Mouse (Mus musculus) hindbrain, postnatal 0 days (tissue): ENCODE measurements around the gene Irf6. TPM values are rescaled to one million over a fixed set of nuclear protein-coding genes. Genes with fewer than 3 reads are reported as not detected.
A peak's percentile ranks its signal among the peaks of the same experiment; 100 is the strongest.

Experiments used
- ATAC-seq: fragments of 200-750 bp; cut with Nextera tagmentation; 2 replicates; pipeline ENCODE4 v1.8.0; 2017; ENCODE audit warnings: mild to moderate bottlenecking, moderate TSS enrichment, moderate library complexity
- DNase-seq: peaks from one replicate; pipeline ENCODE4 v3.0.0-alpha.2; 2015; ENCODE audit warnings: low spot score
- H3K27ac ChIP-seq: fragments of 300-500 bp; sonication (generic); 2 replicates; pipeline ENCODE4 v1.5.1; 2014; ENCODE audit warnings: mild to moderate bottlenecking
- H3K27me3 ChIP-seq: fragments of 300-500 bp; sonication (generic); 2 replicates; pipeline ENCODE4 v1.6.1; 2014; ENCODE audit warnings: low read length, mixed read lengths; ENCODE audit not compliant: insufficient read depth
- H3K36me3 ChIP-seq: fragments of 300-500 bp; sonication (generic); 2 replicates; pipeline ENCODE4 v1.6.1; 2014; ENCODE audit warnings: low read length, mixed read lengths; ENCODE audit not compliant: insufficient read depth
- H3K4me1 ChIP-seq: fragments of 300-500 bp; sonication (generic); 2 replicates; pipeline ENCODE4 v1.6.1; 2014; ENCODE audit warnings: antibody characterized with exemption, low read length, mixed read lengths; ENCODE audit not compliant: insufficient read depth
- H3K4me2 ChIP-seq: fragments of 300-500 bp; sonication (generic); 2 replicates; pipeline ENCODE4 v1.6.1; 2014; ENCODE audit warnings: low read depth, mild to moderate bottlenecking, low read length, moderate library complexity, mixed read lengths
- H3K4me3 ChIP-seq: fragments of 300-500 bp; sonication (generic); 2 replicates; pipeline ENCODE4 v1.5.1; 2014; ENCODE audit warnings: low read length
- H3K9ac ChIP-seq: fragments of 300-500 bp; sonication (generic); replicated peaks from 2 replicates; pipeline ENCODE4 v1.6.1; 2014; ENCODE audit warnings: mild to moderate bottlenecking, low read length, moderate library complexity, mixed read lengths
- H3K9me3 ChIP-seq: fragments of 300-500 bp; sonication (generic); 2 replicates; pipeline ENCODE4 v1.6.1; 2016; ENCODE audit warnings: low read length, mixed read lengths
- CTCF ChIP-seq: IDR thresholded peaks from 2 replicates; pipeline ENCODE4 v1.5.1; 2016; ENCODE audit warnings: antibody characterized with exemption, control low read depth, low read depth
- WGBS: fragments of 180-500 bp; shearing (Covaris S2); extraction: QIAGEN DNeasy Blood & Tissue Kit; methylation state at CpG from one replicate; pipeline ENCODE4 v1.1.7; 2014; 5-methylcytosine and 5-hydroxymethylcytosine counted together
- polyA plus RNA-seq: library from polyadenylated mRNA; unstranded; fragments of >200 nt; fragmentation: Nextera tagmentation; extraction: Ambion mirVana; gene quantifications from 2 replicates; pipeline ENCODE4 v1.2.1, GENCODE M21; 2015
- total RNA-seq: library from RNA; depleted of rRNA; stranded (reverse); fragments of >200 nt; gene quantifications from 2 replicates; pipeline ENCODE4 v1.2.3, GENCODE M21; 2014

Irf6 gene
- total and polyA plus RNA-seq, 2 experiments from 2014 or later: 0.44 to 0.78 TPM

GRCm38 (mm10) chr1:193151134-193151533, 1.8 kb upstream of the Irf6 start:
- no peak overlapping the region for H3K4me2 ChIP-seq
- no peaks in the 10 kb centered on the region for H3K36me3 ChIP-seq
- ATAC-seq: peak; percentile 69
- TF ChIP-seq CTCF: no peak
- H3K9ac ChIP-seq: no peak overlapping the region
- no peaks in the 10 kb centered on the region for H3K9me3 ChIP-seq
- no peak overlapping the region for H3K4me3 ChIP-seq
- no peak overlapping the region for H3K27ac ChIP-seq
- no peaks in the 10 kb centered on the region for H3K4me1 ChIP-seq
- WGBS: 37% methylated on average over 7 of the region's 7 CpGs
- DNase-seq: peak; percentile 14
- H3K27me3 ChIP-seq: peaks cover 23% of the 10 kb centered on the region

GRCm38 (mm10) chr1:193153561-193153960, 650 bp downstream of the Irf6 start:
- no peak for TF ChIP-seq CTCF
- Histone ChIP-seq H3K4me1 (no peaks in the 10 kb centered on the region), H3K9ac (no peak overlapping the region), H3K9me3 (no peaks in the 10 kb centered on the region), H3K4me3 (peak overlapping the region; percentile 13; the same call in 1 of the 2 replicates), H3K4me2 (no peak overlapping the region), H3K27ac (no peak overlapping the region), H3K27me3 (peaks cover 23% of the 10 kb centered on the region), H3K36me3 (no peaks in the 10 kb centered on the region)
- 35% methylated on average over 16 of the region's 16 CpGs for WGBS
- no peak for DNase-seq
- no peak for ATAC-seq

DNA sequence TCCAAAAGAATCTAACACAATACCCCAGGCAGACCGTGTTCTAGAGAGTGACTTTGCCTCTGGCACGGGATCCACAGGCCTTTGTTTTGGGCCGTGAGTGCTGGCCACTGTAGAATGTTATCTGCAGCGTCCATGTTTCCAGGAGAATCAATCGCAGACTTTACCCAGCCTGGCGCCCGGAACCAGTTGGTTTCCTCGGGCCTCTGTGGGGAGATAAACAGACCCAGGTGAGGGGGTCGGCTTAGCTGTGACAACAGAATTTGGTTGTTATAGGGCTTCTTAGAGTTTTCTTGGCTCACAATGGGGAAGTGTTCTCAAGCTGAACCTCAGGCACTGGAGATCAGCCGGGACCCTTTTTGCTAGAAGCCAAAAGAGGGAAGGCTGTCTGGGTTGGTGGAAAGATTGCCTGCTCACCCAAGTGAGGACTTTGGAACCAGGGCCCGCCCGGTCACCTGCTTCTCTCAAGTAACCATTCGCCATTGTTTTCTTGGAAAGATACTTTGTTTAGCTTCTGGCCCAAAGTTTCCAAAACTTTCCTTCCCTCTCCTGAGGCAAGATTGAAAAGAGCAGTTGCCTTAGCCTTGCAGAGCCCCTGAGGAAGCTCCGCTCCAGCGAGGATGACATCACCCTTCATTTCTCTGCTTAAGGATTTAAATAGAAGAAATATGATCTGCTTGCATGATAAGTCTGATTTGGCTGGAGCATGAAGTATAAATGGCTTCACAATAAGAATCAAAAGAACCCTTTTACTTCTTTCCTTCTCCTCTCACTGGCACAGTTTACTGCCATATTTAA, 3.6 kb downstream of the Irf6 start:
- ATAC-seq: no peak
- H3K4me2 ChIP-seq: no peak overlapping the region
- H3K4me3 ChIP-seq: no peak overlapping the region
- no peak for DNase-seq
- H3K27ac ChIP-seq: no peak overlapping the region
- TF ChIP-seq CTCF: no peak
- H3K4me1 ChIP-seq: 0 out of 2 replicates have a peak, but pooled peaks cover 4% of the 10 kb centered on the region
- H3K9ac ChIP-seq: no peak overlapping the region
- H3K9me3 ChIP-seq: no peaks in the 10 kb centered on the region
- H3K36me3 ChIP-seq: no peaks in the 10 kb centered on the region
- WGBS: 80% methylated on average over 15 of the region's 15 CpGs
- peaks cover 23% of the 10 kb centered on the region for H3K27me3 ChIP-seq

- no peak for TF ChIP-seq CTCF
- Histone ChIP-seq H3K4me2 (no peak overlapping the region), H3K9ac (no peak overlapping the region), H3K4me1 (0 out of 2 replicates have a peak, but pooled peaks cover 4% of the 10 kb centered on the region), H3K4me3 (no peak overlapping the region), H3K27ac (no peak overlapping the region), H3K36me3 (no peaks in the 10 kb centered on the region), H3K9me3 (no peaks in the 10 kb centered on the region), H3K27me3 (peaks cover 21% of the 10 kb centered on the region)
- no peak for DNase-seq
- ATAC-seq: no peak
- WGBS: 75% methylated on average over 8 of the region's 8 CpGs
Observed at GRCm38 (mm10) chr1:193157111-193157492, 4.2 kb downstream of the Irf6 start.

DNA sequence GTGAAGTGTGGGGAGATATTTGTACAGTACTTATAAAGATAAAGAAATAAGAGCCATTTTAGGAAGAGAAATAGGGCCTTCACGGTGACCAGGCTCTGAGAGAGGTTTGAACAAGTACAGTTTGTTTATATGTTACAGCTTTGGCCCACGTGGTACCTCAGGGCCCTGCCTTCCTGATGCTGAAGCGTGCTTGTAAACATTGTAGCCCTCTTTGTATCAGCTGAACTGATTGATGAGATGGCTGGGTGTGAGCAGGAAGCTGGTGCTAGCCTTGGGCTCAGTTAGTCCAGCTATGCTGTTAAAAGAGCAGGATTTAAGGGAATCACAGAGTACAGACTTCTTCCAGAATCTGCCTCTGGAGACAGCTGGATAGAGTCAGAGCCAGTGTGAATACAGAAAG, 6.3 kb downstream of the Irf6 start:
- Histone ChIP-seq H3K9ac (no peak overlapping the region), H3K4me2 (no peak overlapping the region), H3K4me3 (no peak overlapping the region), H3K9me3 (no peaks in the 10 kb centered on the region), H3K36me3 (no peaks in the 10 kb centered on the region), H3K27me3 (peaks cover 4% of the 10 kb centered on the region; the same call in 1 of the 2 replicates), H3K4me1 (0 out of 2 replicates have a peak, but pooled peaks cover 4% of the 10 kb centered on the region), H3K27ac (no peak overlapping the region)
- TF ChIP-seq CTCF: no peak
- ATAC-seq: no peak
- DNase-seq: no peak
- WGBS: 54% methylated on average over 3 of the region's 3 CpGs

DNA sequence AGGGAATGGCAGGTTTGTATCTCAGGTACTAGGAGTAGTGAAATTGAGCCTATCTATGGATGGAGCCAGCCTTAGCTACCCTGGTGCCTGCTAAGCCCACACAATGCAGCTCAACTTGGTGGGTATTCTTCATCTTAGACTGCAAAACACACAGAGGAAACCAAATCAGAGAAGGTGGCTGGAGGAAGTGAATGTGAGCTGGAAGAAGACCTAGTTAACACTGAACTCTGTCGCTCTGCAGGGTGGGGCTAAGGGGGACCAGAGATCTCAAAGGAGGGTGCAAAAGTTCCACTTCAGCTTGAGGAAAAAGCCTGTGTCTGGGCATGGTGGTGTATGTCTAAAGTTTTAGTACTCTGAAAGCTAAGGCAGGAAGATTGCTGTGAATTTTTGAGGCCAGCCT, 6.7 kb downstream of the Irf6 start:
- Histone ChIP-seq H3K9ac (no peak overlapping the region), H3K9me3 (no peaks in the 10 kb centered on the region), H3K4me3 (no peak overlapping the region), H3K36me3 (no peaks in the 10 kb centered on the region), H3K27me3 (no peaks in the 10 kb centered on the region), H3K4me2 (no peak overlapping the region), H3K27ac (no peak overlapping the region), H3K4me1 (0 out of 2 replicates have a peak, but pooled peaks cover 4% of the 10 kb centered on the region)
- WGBS: 60% methylated on average over 1 of the region's 1 CpGs
- TF ChIP-seq CTCF: no peak
- ATAC-seq: no peak
- no peak for DNase-seq

GRCm38 (mm10) chr1:193160317-193161032, 7.6 kb downstream of the Irf6 start:
- WGBS: 17% methylated on average over 18 of the region's 18 CpGs
- no peak for TF ChIP-seq CTCF
- no peak for DNase-seq

More at GRCm38 (mm10) chr1:193160317-193161032, 7.6 kb downstream of the Irf6 start:
- H3K36me3 ChIP-seq: no peaks in the 10 kb centered on the region
- H3K9ac ChIP-seq: no peak overlapping the region; the same call in 1 of the 2 replicates
- H3K4me3 ChIP-seq: no peak overlapping the region
- no peak overlapping the region for H3K27ac ChIP-seq
- H3K4me1 ChIP-seq: 0 out of 2 replicates have a peak, but pooled peaks cover 4% of the 10 kb centered on the region
- H3K9me3 ChIP-seq: no peaks in the 10 kb centered on the region
- ATAC-seq: no peak
- no peaks in the 10 kb centered on the region for H3K27me3 ChIP-seq
- H3K4me2 ChIP-seq: peak overlapping the region; percentile 36; the same call in 1 of the 2 replicates
